Mouse (Mus musculus) induced T-regulatory cell, adult 2 months (primary cell): Measurements from ENCODE around the gene Clasp1.

Source experiments
- DNase-seq: peaks from one replicate; pipeline ENCODE4 v3.0.0-alpha.2; 2012; ENCODE audit warnings: low read depth

Gene Clasp1

DNA sequence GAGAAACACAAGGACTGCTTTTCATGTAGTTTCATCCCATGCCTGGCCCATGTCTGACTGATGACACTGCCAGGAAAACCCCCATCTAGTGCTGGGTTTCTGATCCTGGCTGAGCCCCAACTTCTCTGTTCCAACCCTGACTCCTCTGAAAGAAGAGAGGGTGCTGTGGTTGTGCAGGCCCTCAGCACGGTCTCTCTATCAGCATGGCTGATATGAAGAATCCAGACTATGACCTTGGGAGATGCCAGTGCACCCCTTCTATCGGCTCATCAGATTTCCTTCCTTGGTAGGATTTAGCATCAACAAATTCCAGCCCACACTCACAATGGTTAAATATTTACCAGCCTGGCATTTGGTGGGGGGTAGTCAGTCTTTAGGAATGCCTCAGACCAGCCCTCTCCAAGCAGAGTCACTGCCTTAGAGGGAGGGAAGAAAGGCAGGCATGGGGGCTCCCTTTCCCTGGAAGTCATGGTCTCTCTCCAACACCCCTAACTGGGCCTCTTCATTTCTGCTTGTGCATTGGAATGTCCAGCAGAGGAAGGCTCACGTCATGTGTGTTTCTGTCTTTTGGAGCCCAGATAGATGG lies 272.1 kb downstream of the Clasp1 start:
- no peak for DNase-seq
